Mouse (Mus musculus) MEL (cell line): ENCODE measurements around the gene Fermt3. TPM values are rescaled to one million over a fixed set of nuclear protein-coding genes. Genes with fewer than 3 reads are reported as not detected.
A peak's percentile ranks its signal among the peaks of the same experiment; 100 is the strongest.

Source experiments
- DNase-seq: peaks from one replicate; pipeline ENCODE4 v3.0.0; 2011; ENCODE audit warnings: low read depth, low spot score
- H3K27ac ChIP-seq: 2 replicates; pipeline ENCODE4 v1.5.1; 2012; ENCODE audit warnings: low read depth, mild to moderate bottlenecking, control low read depth, low read length, moderate library complexity; ENCODE audit not compliant: control insufficient read depth
- H3K27me3 ChIP-seq, 2 experiments: fragments of 150-350 bp in 1 of 2; sonication (generic) in 1 of 2; 2 replicates each; pipeline ENCODE4 v1.6.1; 2012; ENCODE audit warnings: low read length in 2 of 2, mild to moderate bottlenecking in 2 of 2, improper control_type of control experiment in 1 of 2, moderate library complexity in 1 of 2; ENCODE audit not compliant: insufficient read depth in 2 of 2, control insufficient read depth in 1 of 2
- H3K36me3 ChIP-seq, 2 experiments: 2 replicates each; pipeline ENCODE4 v1.6.1; 2012 to 2014; ENCODE audit warnings: low read length in 2 of 2, improper control_type of control experiment in 1 of 2, inconsistent platforms in 1 of 2, mild to moderate bottlenecking in 1 of 2; ENCODE audit not compliant: insufficient read depth in 2 of 2, control insufficient read depth in 1 of 2
- H3K4me1 ChIP-seq, 2 experiments: fragments of 150-350 bp in 1 of 2; sonication (generic) in 1 of 2; 2 replicates each; pipeline ENCODE4 v1.6.1; 2012; ENCODE audit warnings: low read length in 2 of 2, improper control_type of control experiment in 1 of 2, mild to moderate bottlenecking in 1 of 2; ENCODE audit not compliant: insufficient read depth in 2 of 2, control insufficient read depth in 1 of 2
- H3K4me3 ChIP-seq, 2 experiments: fragments of 150-350 bp in 1 of 2; sonication (generic) in 1 of 2; 2 replicates each; pipeline ENCODE4 v1.5.1; 2012; ENCODE audit warnings: low read depth in 2 of 2, low read length in 2 of 2, mild to moderate bottlenecking in 2 of 2, moderate library complexity in 2 of 2, control low read depth in 1 of 2, improper control_type of control experiment in 1 of 2; ENCODE audit not compliant: control insufficient read depth in 1 of 2, insufficient read depth in 1 of 2
- H3K79me2 ChIP-seq: 2 replicates; pipeline ENCODE4 v1.6.1; 2012; ENCODE audit warnings: mild to moderate bottlenecking, low read length, moderate library complexity; ENCODE audit not compliant: control insufficient read depth, poor library complexity, insufficient read depth
- H3K9ac ChIP-seq: 2 replicates; pipeline ENCODE4 v1.6.1; 2012; ENCODE audit warnings: low read depth, mild to moderate bottlenecking, control low read depth, low read length, moderate library complexity; ENCODE audit not compliant: control insufficient read depth, poor library complexity, severe bottlenecking
- H3K9me3 ChIP-seq: fragments of 150-350 bp; sonication (generic); replicated peaks from 2 replicates; pipeline ENCODE4 v1.6.1; 2012; ENCODE audit warnings: mild to moderate bottlenecking, low read length, improper control_type of control experiment, moderate library complexity; ENCODE audit not compliant: insufficient read depth
- CHD1 ChIP-seq: IDR thresholded peaks from 2 replicates; pipeline ENCODE4 v1.6.1; 2012; ENCODE audit warnings: low read depth, mild to moderate bottlenecking, inconsistent platforms, low read length, improper control_type of control experiment
- CHD2 ChIP-seq: IDR thresholded peaks from 2 replicates; pipeline ENCODE4 v1.6.1; 2011; ENCODE audit warnings: low read length, improper control_type of control experiment
- GATA1 ChIP-seq: IDR thresholded peaks from 2 replicates; pipeline ENCODE4 v1.6.1; 2011; ENCODE audit warnings: low read depth, low read length, improper control_type of control experiment
- HCFC1 ChIP-seq: IDR thresholded peaks from 2 replicates; pipeline ENCODE4 v1.6.1; 2012; ENCODE audit warnings: low read depth, mild to moderate bottlenecking, inconsistent platforms, low read length, improper control_type of control experiment, moderate library complexity
- JUND ChIP-seq: IDR thresholded peaks from 2 replicates; pipeline ENCODE4 v1.6.1; 2011; ENCODE audit warnings: low read depth, mild to moderate bottlenecking, improper control_type of control experiment, low read length
- KAT2A ChIP-seq: conservative IDR thresholded peaks from 2 replicates; pipeline ENCODE4 v1.6.1; 2012; ENCODE audit warnings: low read depth, low read length, improper control_type of control experiment, inconsistent platforms
- MAZ ChIP-seq: IDR thresholded peaks from 2 replicates; pipeline ENCODE4 v1.6.1; 2012; ENCODE audit warnings: low read depth, mild to moderate bottlenecking, inconsistent platforms, low read length, improper control_type of control experiment
- MEF2A ChIP-seq: IDR thresholded peaks from 2 replicates; pipeline ENCODE4 v1.6.1; 2014; ENCODE audit warnings: low read depth, mild to moderate bottlenecking, inconsistent platforms, low read length, improper control_type of control experiment; ENCODE audit not compliant: poor library complexity, insufficient replicate concordance, severe bottlenecking; ENCODE audit errors: extremely low read depth
- MXI1 ChIP-seq: IDR thresholded peaks from 2 replicates; pipeline ENCODE4 v1.6.1; 2011; ENCODE audit warnings: mild to moderate bottlenecking, low read depth, low read length, improper control_type of control experiment
- MYB ChIP-seq: IDR thresholded peaks from 2 replicates; pipeline ENCODE4 v1.6.1; 2011; ENCODE audit warnings: mild to moderate bottlenecking, low read depth, low read length, improper control_type of control experiment
- UBTF ChIP-seq: IDR thresholded peaks from 2 replicates; pipeline ENCODE4 v1.6.1; 2012; ENCODE audit warnings: low read depth, mild to moderate bottlenecking, inconsistent platforms, low read length, improper control_type of control experiment, moderate library complexity, borderline replicate concordance; ENCODE audit not compliant: insufficient read depth
- USF1 ChIP-seq: IDR thresholded peaks from 2 replicates; pipeline ENCODE4 v1.6.1; 2014; ENCODE audit warnings: low read depth, mild to moderate bottlenecking, inconsistent platforms, low read length, improper control_type of control experiment, moderate library complexity
- ZMIZ1 ChIP-seq: IDR thresholded peaks from 2 replicates; pipeline ENCODE4 v1.6.1; 2012; ENCODE audit warnings: low read depth, mild to moderate bottlenecking, inconsistent platforms, low read length, improper control_type of control experiment, moderate library complexity
- polyA plus RNA-seq, 2 experiments: library from polyadenylated mRNA; stranded (reverse) in 1 of 2; unstranded in 1 of 2; fragments of >175 nt in 1 of 2; fragments of >200 nt in 1 of 2; gene quantifications; 2 replicates each; pipeline versions ENCODE4 v1.2.1 to v1.2.4; 2012; ENCODE audit warnings: low replicate concordance in 2 of 2, low read depth in 1 of 2; ENCODE audit not compliant: insufficient read length in 2 of 2, insufficient read depth in 1 of 2, missing spikeins in 1 of 2
- total RNA-seq: library from RNA; depleted of rRNA; stranded (reverse); fragments of 300-350 nt; gene quantifications from 2 replicates; pipeline ENCODE4 v1.2.3, GENCODE M21; 2012

Gene Fermt3
- total and polyA plus RNA-seq, 3 experiments = 244 to 329 (median 327) TPM

- Histone ChIP-seq H3K9ac (peak overlapping the region; percentile 59), H3K4me1 (peaks cover 4 to 40% of the 10 kb centered on the region in 2 experiments), H3K36me3 (peaks cover 0 to 18% of the 10 kb centered on the region in 2 experiments; a peak in 2 of 4 replicates), H3K9me3 (no peaks in the 10 kb centered on the region), H3K27ac (no peak overlapping the region), H3K4me3 (peak overlapping the region; percentile 49 to 75), H3K27me3 (no peaks in the 10 kb centered on the region), H3K79me2 (no peaks in the 10 kb centered on the region; the same call in 1 of the 2 replicates)
- TF ChIP-seq MXI1 (0 out of 2 replicates have a peak, but pooled peaks have one; percentile 2), MYB (no peak), MAZ (peak; percentile 40; the same call in 1 of the 2 replicates)
- DNase-seq = peak; percentile 42
Measured at GRCm38 (mm10) chr19:6968491-6969271, 50.6 kb downstream of the Fermt3 start.

- H3K4me3 ChIP-seq = no peak overlapping the region
- no peak overlapping the region for H3K9ac ChIP-seq
- H3K27me3 ChIP-seq = no peaks in the 10 kb centered on the region
- no peak for DNase-seq
- H3K36me3 ChIP-seq = peaks cover 2 to 3% of the 10 kb centered on the region in 2 experiments; a peak in 2 of 4 replicates
- peaks cover 1% of the 10 kb centered on the region; the same call in 1 of the 2 replicates for H3K79me2 ChIP-seq
- no peak overlapping the region for H3K27ac ChIP-seq
- TF ChIP-seq CHD2 = no peak
- no peak for TF ChIP-seq JUND
- TF ChIP-seq USF1 = no peak
- TF ChIP-seq ZMIZ1 = no peak
- TF ChIP-seq KAT2A = no peak
- TF ChIP-seq MYB = no peak
- TF ChIP-seq HCFC1 = no peak
- no peak for TF ChIP-seq UBTF
- TF ChIP-seq CHD1 = no peak
- TF ChIP-seq MEF2A = no peak
- no peak for TF ChIP-seq GATA1
- no peaks in the 10 kb centered on the region for H3K9me3 ChIP-seq
- H3K4me1 ChIP-seq = 0 out of 4 replicates have a peak, but pooled peaks cover 0 to 3% of the 10 kb centered on the region in 2 experiments
Measured at GRCm38 (mm10) chr19:6956461-6956860, 62.8 kb downstream of the Fermt3 start.
